Mouse (Mus musculus) olfactory bulb, adult 2 months (tissue): ENCODE data around the gene Frg2f1.

Experiments used
- CTCF ChIP-seq: fragments of 200-500 bp; IDR thresholded peaks from 2 replicates; pipeline ENCODE4 v1.5.1; 2012; ENCODE audit warnings: low read depth, mild to moderate bottlenecking, low read length, moderate library complexity; ENCODE audit not compliant: insufficient read depth
- POLR2A ChIP-seq: fragments of 200-500 bp; IDR thresholded peaks from 2 replicates; pipeline ENCODE4 v1.6.1; 2012; ENCODE audit warnings: mild to moderate bottlenecking, low read depth, low read length, moderate library complexity; ENCODE audit not compliant: insufficient read depth

GRCm38 (mm10) chr4:119563136-119563535 is 23.8 kb upstream of the Frg2f1 start:
- TF ChIP-seq CTCF (no peak), POLR2A (no peak)
